Mouse (Mus musculus) c-Kit-positive CD71-positive TER-119-negative erythroid progenitor cells, embryonic 14.5 days (primary cell): ENCODE measurements around the gene Lgals3.
"Not testable (repeated sequence)": the region's sequence is repeated elsewhere in the genome, so short reads cannot be mapped to it uniquely, and the experiment has no call there.

Source experiments
- DNase-seq: peaks from one replicate; pipeline ENCODE4 v3.0.0-alpha.2; 2013; ENCODE audit warnings: low read depth

Lgals3 gene

DNA sequence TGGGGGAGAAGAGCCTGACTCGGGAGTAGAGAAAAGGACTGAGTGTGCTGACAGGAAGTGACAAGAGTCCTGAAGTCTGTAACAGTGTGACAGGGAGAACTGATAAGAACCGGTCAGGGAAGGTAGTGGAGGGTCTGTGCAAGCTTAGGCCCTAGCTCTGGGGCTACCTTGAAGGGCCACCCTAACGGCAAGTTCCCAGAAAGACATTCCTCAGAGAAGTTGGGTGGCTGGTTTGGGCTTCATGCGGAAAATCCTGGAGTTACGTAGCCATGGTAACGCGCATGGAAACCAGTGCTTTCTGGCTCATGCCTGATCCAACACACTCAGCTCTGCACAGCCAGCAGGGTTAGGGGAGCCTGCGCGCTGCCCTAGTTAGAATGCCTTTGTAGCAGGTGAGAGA is at the start of gene Lgals3:
Lgals3 (plus strand) TSS at position 291 of the 400 bp plus-strand sequence.
- DNase-seq = no peak

DNA sequence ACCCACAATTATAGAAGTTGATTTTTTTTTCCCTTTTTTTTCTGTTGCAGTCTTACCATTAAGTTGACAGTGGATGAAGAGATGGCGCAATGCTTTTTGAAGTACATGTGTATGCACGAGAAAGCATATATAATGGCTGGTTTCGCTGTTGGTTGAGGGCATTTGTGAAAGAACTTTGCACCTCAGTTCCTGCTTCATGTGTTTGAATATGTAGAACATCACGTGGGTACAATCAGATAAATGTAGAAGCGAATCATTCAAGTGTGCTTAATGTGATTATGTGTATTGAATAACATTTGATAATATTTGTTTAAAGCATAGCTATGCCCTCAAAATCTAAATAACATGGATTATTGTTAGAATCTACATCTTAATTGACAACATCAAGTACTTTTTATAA is 48.2 kb upstream of the Lgals3 start:
- DNase-seq = no peak

DNA sequence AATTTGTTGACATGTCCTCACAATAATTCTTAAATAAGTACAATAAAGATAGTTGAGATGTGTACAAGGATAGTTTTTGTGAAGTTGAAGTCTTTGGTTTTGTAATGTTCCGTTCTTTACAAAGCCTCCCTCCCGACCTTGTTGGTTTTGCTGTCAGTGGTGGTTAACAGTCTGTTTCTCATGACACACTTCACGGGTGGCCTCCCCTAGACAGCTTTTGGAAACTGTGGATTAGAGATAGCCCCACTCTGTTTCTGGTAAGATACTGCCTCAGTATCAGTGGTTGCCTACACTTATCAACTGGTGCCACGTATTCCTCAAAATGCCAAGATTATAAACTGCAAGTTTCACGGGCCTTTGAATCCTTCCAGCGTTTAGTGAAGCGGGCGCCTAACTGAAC is 46.0 kb upstream of the Lgals3 start:
- not testable (repeated sequence) for DNase-seq

DNA sequence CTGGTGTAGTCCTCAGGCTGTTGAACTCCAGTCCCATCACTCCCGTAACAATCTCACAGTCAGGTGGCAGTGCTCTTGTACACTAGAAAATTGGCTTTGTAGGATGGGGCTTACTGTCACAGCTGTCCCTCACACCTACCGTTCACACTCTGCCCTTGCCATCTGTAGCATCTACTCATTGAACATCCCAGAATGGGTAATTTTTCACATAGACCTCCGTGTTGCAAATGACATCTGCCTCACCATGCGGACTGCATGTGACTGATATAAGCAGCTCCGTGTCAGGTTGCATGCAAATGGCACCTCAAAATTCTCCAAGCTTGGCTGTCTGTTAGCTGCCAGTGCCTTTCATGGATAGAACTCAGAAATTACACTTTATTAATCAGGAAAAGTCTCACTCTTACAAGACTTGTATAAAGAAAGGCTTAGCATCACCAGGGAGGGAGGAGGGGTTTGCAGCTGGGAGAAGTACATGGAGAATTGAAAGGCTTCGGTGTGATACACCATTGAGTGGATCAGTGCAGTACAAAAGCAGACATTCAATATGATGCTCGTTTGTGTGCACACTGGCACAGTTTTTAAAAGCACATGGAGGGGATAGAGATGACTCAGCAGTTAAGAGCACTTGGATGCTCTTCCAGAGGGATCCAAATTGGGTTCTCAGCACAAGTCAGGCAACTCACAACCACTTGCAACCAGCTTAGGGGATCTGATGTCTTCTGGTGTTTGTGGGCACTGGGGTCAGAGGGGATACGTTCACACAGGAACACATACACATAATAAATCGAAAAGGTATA is 41.4 kb upstream of the Lgals3 start:
- DNase-seq = no peak

GRCm38 (mm10) chr14:47327347-47327746 is 40.2 kb upstream of the Lgals3 start:
- DNase-seq = no peak

DNA sequence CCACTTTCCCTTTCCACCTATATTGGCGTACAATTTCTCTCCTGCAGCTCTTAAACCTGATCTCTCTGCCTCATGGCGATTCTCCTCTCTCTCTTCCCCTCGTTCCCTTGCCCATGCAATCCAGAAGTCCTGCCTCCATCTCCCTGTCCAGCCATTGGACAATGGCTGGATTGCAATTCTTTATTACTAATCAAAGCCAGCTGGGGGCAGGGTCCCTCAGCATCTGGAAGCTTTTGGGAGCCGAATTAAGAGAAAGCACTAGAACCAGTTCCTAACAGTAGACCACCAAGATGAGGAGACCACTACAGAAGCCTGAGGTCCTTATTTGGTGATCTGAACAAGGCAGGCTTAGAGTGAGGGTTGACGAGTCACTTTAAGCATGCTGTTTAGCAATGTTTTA is 35.6 kb upstream of the Lgals3 start:
- DNase-seq = no peak

DNA sequence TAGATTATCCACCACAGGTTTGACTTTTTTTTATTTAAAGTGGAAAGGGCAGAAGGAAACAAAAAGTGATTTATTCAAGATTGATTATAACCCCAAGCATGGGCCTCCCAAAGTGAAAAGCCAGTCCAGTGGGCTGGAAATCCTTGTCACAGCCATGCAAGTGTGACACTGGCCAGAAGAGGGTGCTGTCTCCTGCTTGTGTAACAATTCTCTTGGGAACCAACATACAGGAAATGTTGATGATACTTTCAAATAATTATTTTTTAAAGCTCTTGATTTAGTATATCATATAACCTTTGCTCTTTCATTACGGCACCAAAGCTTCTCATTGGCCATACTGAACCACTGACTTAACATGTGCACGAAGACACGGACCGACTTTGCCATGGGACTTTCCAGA is 32.7 kb upstream of the Lgals3 start:
- peak; percentile 38 for DNase-seq

- no peak for DNase-seq
These were observed 32.3 kb upstream of the Lgals3 start for GRCm38 (mm10) chr14:47335300-47335699.

DNA sequence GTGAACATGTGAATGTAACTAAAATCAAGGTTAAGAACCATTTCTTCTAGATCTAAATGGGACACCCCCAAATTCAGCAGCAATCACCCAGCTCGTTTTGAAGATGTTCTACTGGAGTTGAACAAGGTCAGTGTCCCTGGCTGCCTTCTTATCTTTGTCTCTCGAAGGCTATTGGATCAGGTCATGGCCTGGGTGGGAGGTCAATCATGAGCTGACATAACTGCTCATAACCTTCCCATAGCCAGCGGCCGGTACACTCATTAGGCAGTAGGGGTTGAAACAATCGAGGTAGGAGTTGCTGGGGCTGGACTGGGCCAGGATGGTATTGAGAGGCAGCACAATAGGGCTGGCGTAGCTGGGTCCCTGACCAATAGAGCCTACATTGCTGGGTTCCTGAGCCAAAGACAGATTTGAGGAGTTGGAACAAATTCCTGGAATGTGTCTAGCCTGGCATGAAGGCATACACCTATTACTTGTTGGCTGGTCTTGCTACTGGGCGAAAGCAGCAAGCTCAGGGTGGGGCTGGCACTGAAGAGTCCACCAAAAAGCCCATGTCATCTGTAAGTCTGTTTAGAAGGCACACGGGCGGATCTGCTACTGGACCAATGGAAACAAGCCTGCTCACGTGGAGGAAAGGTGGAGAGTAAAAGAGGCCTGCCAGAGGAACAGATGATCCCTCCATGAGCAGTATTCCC is 27.2 kb upstream of the Lgals3 start:
- no peak for DNase-seq

DNA sequence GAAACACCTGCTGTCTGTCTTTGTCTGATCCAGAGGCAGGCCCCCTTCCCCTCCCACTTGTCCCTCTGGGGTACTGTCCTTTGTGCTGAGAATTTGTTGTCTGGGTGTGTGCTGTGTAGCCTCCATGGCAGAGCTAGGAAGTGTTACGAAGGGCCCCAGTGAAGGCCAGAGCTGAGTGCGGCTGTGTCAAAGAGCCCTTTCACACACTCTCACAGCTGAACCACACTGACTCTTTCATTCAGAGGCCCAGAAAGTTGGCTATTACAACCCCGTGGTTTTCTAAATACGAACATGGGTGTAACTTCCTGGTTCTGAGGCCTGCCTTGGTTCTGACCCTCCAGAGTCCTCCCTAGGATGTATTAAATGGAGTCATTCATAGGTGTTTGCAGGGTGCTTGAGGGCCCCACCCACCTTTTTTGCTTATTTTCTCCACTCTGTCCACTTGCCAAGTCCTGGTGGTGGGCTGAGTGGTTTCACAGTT is 25.7 kb upstream of the Lgals3 start:
- DNase-seq = no peak

GRCm38 (mm10) chr14:47346715-47347114 is 20.8 kb upstream of the Lgals3 start:
- DNase-seq = peak; percentile 37

GRCm38 (mm10) chr14:47350974-47351373 is 16.6 kb upstream of the Lgals3 start:
- no peak for DNase-seq

DNA sequence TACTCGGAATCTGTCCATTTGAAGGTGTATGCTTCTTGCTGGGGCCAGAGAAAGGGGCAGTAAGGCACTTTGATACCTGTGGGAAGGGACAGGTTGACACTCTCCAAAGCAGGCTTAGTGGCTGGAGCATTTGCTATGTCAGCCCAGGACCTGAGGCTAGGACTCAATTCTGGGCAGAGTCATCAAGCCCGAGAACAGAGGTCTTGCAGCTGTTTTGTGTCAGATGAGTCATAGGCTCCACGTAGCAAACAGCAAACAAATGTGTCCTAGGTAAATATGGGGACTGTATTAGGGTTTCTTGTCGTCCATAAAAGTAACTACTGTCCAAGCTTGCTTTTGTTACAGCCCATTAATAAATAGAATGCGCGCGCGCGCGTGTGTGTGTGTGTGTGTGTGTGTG is 15.3 kb upstream of the Lgals3 start:
- no peak for DNase-seq

- no peak for DNase-seq
These were observed 14.3 kb upstream of the Lgals3 start for GRCm38 (mm10) chr14:47353240-47353639.

- DNase-seq = no peak
These were observed 13.4 kb upstream of the Lgals3 start for GRCm38 (mm10) chr14:47354111-47354577.

DNA sequence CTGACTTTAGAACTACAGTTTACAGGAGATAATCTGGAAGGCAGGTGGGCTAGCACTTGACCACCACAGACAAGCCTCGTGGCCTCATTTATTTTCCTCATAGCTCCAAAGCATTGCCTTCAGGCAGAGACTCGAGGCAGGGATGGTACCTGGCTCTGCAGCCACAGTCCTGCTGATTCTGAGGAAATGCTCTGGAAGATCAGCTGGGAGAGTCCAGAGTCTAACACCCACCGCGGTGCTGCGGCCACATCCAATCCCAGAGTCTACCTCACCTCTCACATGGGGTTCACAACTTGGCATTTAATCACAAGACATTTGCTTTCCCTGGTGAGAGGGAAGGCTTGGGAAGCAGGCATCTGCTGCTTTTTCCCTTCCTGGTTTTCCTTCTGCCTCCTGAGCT is 12.6 kb upstream of the Lgals3 start:
- DNase-seq = no peak

- no peak for DNase-seq
These were observed 10.9 kb upstream of the Lgals3 start for GRCm38 (mm10) chr14:47356622-47357021.

DNA sequence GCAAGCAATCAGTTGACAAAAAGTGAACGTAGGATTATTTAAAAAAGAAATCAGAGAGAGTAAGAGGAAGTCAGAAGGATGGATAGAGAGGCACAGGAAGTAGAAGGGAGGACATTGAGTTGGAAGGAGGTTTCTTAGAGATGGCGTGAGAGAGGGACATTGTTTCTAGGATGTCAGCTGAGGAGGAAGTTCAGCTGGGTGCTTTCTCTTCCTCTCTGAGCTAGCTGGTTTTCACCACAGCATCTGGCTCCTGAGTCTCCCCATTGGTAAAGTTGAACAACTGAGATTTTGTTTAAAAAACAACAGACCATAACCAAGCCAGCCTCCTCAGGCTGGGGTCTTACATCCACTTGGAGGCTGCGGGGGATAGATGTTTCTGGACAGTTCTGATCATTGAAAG is 7.9 kb upstream of the Lgals3 start:
- DNase-seq = no peak

DNA sequence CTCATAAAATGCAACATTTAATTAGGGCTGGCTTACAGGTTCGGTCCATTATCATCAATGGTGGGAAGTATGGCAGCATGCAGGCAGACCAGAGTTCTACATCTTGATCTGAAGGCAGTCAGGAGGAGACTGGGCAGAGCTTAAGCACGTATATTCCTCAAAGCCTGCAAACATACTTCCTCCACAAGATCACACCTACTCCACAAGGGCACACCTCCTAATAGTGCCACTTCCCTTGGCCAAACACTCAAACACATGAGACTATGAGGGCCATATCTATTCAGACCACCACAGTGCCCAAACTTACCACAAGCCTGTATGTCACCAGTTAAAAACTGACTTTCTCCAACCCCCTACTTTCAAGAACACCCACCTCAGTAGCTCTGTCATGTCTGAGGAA is 6.1 kb upstream of the Lgals3 start:
- DNase-seq = no peak

- no peak for DNase-seq
These were observed 5.7 kb upstream of the Lgals3 start for GRCm38 (mm10) chr14:47361899-47362298.

- peak; percentile 67 for DNase-seq
These were observed 2.7 kb upstream of the Lgals3 start for GRCm38 (mm10) chr14:47364742-47365449.

GRCm38 (mm10) chr14:47366881-47367321 is 650 bp upstream of the Lgals3 start:
- DNase-seq = no peak

- no peak for DNase-seq
These were observed 2.2 kb downstream of the Lgals3 start for GRCm38 (mm10) chr14:47369741-47370140.
